Mouse (Mus musculus) stomach, embryonic 14.5 days (tissue): ENCODE results near the gene Bglap3. TPM values are rescaled to one million over a fixed set of nuclear protein-coding genes. Genes with fewer than 3 reads are reported as not detected.
"Not testable (repeated sequence)": the region's sequence is repeated elsewhere in the genome, so short reads cannot be mapped to it uniquely, and the experiment has no call there.

Experiments
- ATAC-seq: fragments of 200-750 bp; cut with Nextera tagmentation; 2 replicates; pipeline ENCODE4 v1.8.0; 2017; ENCODE audit warnings: low read depth, moderate TSS enrichment; ENCODE audit not compliant: insufficient number of reproducible peaks, insufficient read depth, low FRiP score
- H3K27ac ChIP-seq: fragments of 300-500 bp; sonication (generic); 2 replicates; pipeline ENCODE4 v1.5.1; 2014; ENCODE audit warnings: mild to moderate bottlenecking, low read length, moderate library complexity, mixed read lengths
- H3K27me3 ChIP-seq: fragments of 300-500 bp; sonication (generic); 2 replicates; pipeline ENCODE4 v1.6.1; 2014; ENCODE audit warnings: low read length, control low read depth, mixed read lengths; ENCODE audit not compliant: control insufficient read depth, insufficient read depth
- H3K36me3 ChIP-seq: fragments of 300-500 bp; sonication (generic); 2 replicates; pipeline ENCODE4 v1.6.1; 2014; ENCODE audit warnings: mild to moderate bottlenecking, control low read depth, low read length, moderate library complexity, mixed read lengths; ENCODE audit not compliant: control insufficient read depth, insufficient read depth
- H3K4me1 ChIP-seq: fragments of 300-500 bp; sonication (generic); 2 replicates; pipeline ENCODE4 v1.6.1; 2014; ENCODE audit warnings: low read length, control low read depth, mixed read lengths; ENCODE audit not compliant: control insufficient read depth, insufficient read depth
- H3K4me2 ChIP-seq: fragments of 300-500 bp; sonication (generic); replicated peaks from 2 replicates; pipeline ENCODE4 v1.6.1; 2014; ENCODE audit warnings: low read depth, low read length, control low read depth
- H3K4me3 ChIP-seq: fragments of 300-500 bp; sonication (generic); 2 replicates; pipeline ENCODE4 v1.5.1; 2014; ENCODE audit warnings: low read depth, low read length, control low read depth
- H3K9ac ChIP-seq: fragments of 300-500 bp; sonication (generic); replicated peaks from 2 replicates; pipeline ENCODE4 v1.6.1; 2014; ENCODE audit warnings: low read depth, mild to moderate bottlenecking, control low read depth, low read length, moderate library complexity, mixed read lengths
- H3K9me3 ChIP-seq: fragments of 300-500 bp; sonication (generic); 2 replicates; pipeline ENCODE4 v1.6.1; 2016; ENCODE audit warnings: low read depth, low read length, control low read depth; ENCODE audit not compliant: control insufficient read depth
- WGBS: fragments of 180-500 bp; shearing (Covaris S2); extraction: QIAGEN DNeasy Blood & Tissue Kit; methylation state at CpG from one replicate; pipeline ENCODE4 v1.1.7; 2014; 5-methylcytosine and 5-hydroxymethylcytosine counted together
- polyA plus RNA-seq: library from polyadenylated mRNA; unstranded; fragments of >200 nt; fragmentation: Nextera tagmentation; extraction: Ambion mirVana; gene quantifications from 2 replicates; pipeline ENCODE4 v1.2.1, GENCODE M21; 2014

Gene Bglap3
- polyA plus RNA-seq, 1 experiment from 2014 or later, result not detected

GRCm38 (mm10) chr3:88367517-88367916 is 5.0 kb downstream of the Bglap3 start:
- 39% methylated on average over 3 of the region's 7 CpGs for WGBS
- H3K4me3 ChIP-seq, H3K4me1 ChIP-seq, H3K4me2 ChIP-seq, ATAC-seq, H3K9me3 ChIP-seq, H3K27ac ChIP-seq, H3K27me3 ChIP-seq, H3K36me3 ChIP-seq, H3K9ac ChIP-seq: not testable (repeated sequence)

- peak; percentile 83 for ATAC-seq
- H3K4me2 ChIP-seq, result peak overlapping the region; percentile 36; the same call in 1 of the 2 replicates
- WGBS, result 6% methylated on average over 17 of the region's 22 CpGs
- H3K36me3 ChIP-seq, H3K27ac ChIP-seq, H3K4me3 ChIP-seq, H3K9ac ChIP-seq, H3K4me1 ChIP-seq, H3K9me3 ChIP-seq, H3K27me3 ChIP-seq: not testable (repeated sequence)
These were observed 5.6 kb downstream of the Bglap3 start for GRCm38 (mm10) chr3:88366830-88367428.

DNA sequence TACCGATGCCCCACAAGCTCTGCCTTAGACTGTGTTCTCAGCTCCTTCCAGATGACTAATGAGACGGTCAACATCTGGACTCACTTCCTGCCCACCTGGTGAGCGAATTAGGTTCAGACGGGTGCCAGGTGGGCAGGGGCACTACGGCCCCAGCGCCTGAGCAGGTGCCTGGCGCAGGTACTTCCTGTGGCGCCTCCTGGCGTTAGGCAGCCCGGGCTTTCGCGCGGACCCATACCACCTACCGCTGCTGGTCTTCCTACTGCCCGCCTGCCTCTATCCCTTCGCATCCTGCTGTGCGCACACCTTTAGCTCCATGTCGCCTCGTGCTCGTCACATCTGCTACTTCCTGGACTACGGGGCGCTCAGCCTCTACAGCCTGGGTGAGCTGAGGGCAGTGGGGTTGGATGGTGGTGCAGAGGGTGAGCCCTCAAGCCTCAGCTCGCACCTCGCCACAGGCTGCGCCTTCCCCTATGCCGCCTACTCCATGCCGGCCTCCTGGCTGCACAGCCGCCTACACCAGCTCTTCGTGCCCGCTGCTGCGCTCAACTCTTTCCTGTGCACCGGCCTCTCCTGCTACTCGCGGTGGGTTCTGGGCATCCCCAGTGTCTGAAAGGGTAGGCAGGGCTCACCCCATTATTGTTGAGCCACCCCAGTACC is 6.7 kb downstream of the Bglap3 start:
- no peak for ATAC-seq
- peaks cover 6% of the 10 kb centered on the region; the same call in 1 of the 2 replicates for H3K27me3 ChIP-seq
- peaks cover 6% of the 10 kb centered on the region; the same call in 1 of the 2 replicates for H3K4me1 ChIP-seq
- H3K27ac ChIP-seq, result no peak overlapping the region
- peaks cover 18% of the 10 kb centered on the region for H3K36me3 ChIP-seq
- H3K4me3 ChIP-seq, result no peak overlapping the region
- H3K9ac ChIP-seq, result no peak overlapping the region
- WGBS, result 40% methylated on average over 34 of the region's 34 CpGs
- no peak overlapping the region for H3K4me2 ChIP-seq
- peaks cover 4% of the 10 kb centered on the region; the same call in 1 of the 2 replicates for H3K9me3 ChIP-seq

DNA sequence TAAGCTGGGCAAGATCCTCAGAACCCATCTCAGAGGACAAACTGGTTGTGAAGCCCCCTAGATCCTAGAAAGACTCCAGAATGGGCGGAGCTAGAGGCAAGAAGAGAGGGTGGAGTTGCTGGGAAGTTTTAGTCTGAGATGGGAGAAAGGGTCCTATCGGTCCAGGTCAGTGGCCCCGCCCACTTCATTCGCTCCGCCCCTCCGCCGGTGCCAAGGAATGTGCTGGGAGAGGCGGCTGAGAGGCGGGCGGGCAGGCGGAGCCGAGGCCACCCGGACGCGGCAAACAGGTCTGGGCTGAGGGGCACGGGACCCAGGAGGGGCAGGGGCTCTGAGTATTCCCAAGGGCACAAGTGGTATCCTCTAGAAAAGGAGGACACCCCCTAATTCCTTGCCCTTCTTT is 8.2 kb downstream of the Bglap3 start, which contains the start of gene Paqr6:
TSS of gene Paqr6 (plus strand) at position 248 of the 400 bp plus-strand sequence.
- Histone ChIP-seq H3K27ac (peak within 1 kb of the TSS; percentile 33; the same call in 1 of the 2 replicates), H3K36me3 (peaks cover 29% of the 10 kb centered on the region), H3K27me3 (peaks cover 6% of the 10 kb centered on the region; the same call in 1 of the 2 replicates), H3K9me3 (no peaks in the 10 kb centered on the region), H3K9ac (no peak within 1 kb of the TSS; the same call in 1 of the 2 replicates), H3K4me1 (peaks cover 6% of the 10 kb centered on the region; the same call in 1 of the 2 replicates), H3K4me3 (peak within 1 kb of the TSS; percentile 8; the same call in 1 of the 2 replicates), H3K4me2 (peak within 1 kb of the TSS; percentile 30)
- ATAC-seq, result peak; percentile 35; the same call in 1 of the 2 replicates
- WGBS, result 4% methylated on average over 16 of the region's 16 CpGs

GRCm38 (mm10) chr3:88363700-88364099 is 8.8 kb downstream of the Bglap3 start:
- Histone ChIP-seq H3K27me3 (peaks cover 6% of the 10 kb centered on the region; the same call in 1 of the 2 replicates), H3K4me3 (no peak overlapping the region), H3K4me2 (no peak overlapping the region), H3K9me3 (no peaks in the 10 kb centered on the region), H3K9ac (no peak overlapping the region; the same call in 1 of the 2 replicates), H3K27ac (peak overlapping the region; percentile 33; the same call in 1 of the 2 replicates), H3K36me3 (peaks cover 35% of the 10 kb centered on the region), H3K4me1 (peaks cover 6% of the 10 kb centered on the region; the same call in 1 of the 2 replicates)
- WGBS, result 44% methylated on average over 4 of the region's 4 CpGs
- ATAC-seq, result peak; percentile 54; the same call in 1 of the 2 replicates

GRCm38 (mm10) chr3:88361612-88362313 is 10.8 kb downstream of the Bglap3 start:
- H3K4me3 ChIP-seq, result no peak overlapping the region
- peaks cover 53% of the 10 kb centered on the region for H3K36me3 ChIP-seq
- 88% methylated on average over 2 of the region's 2 CpGs for WGBS
- H3K9ac ChIP-seq, result no peak overlapping the region
- no peak for ATAC-seq
- no peak overlapping the region for H3K4me2 ChIP-seq
- H3K4me1 ChIP-seq, result peaks cover 6% of the 10 kb centered on the region; the same call in 1 of the 2 replicates
- H3K9me3 ChIP-seq, result no peaks in the 10 kb centered on the region
- no peak overlapping the region for H3K27ac ChIP-seq
- peaks cover 6% of the 10 kb centered on the region; the same call in 1 of the 2 replicates for H3K27me3 ChIP-seq

DNA sequence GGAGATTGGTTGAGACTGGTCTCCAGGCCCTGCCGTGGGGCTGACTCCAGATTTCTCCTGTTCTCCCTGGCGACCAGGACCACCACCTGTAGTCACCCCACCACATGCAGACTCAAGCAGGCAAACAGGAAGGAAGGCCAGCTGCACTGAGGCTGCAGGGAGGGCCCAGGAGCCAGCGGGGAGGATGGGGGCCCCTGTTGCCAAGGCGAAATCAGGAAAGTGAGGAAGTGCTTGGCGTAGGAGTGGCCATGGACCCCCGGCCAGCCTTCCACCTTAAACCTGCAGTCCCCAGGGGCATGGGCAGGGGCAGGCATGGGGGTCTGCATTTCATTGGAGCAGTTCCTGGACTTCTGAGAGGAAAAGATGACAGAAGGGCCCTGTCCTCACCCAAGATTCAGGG is 11.4 kb downstream of the Bglap3 start:
- no peak overlapping the region for H3K27ac ChIP-seq
- H3K36me3 ChIP-seq, result peaks cover 58% of the 10 kb centered on the region
- no peak for ATAC-seq
- H3K27me3 ChIP-seq, result peaks cover 6% of the 10 kb centered on the region; the same call in 1 of the 2 replicates
- no peaks in the 10 kb centered on the region for H3K9me3 ChIP-seq
- H3K4me3 ChIP-seq, result no peak overlapping the region
- H3K4me2 ChIP-seq, result no peak overlapping the region
- no peak overlapping the region for H3K9ac ChIP-seq
- 74% methylated on average over 6 of the region's 6 CpGs for WGBS
- peaks cover 6% of the 10 kb centered on the region; the same call in 1 of the 2 replicates for H3K4me1 ChIP-seq

GRCm38 (mm10) chr3:88359989-88360388 is 12.6 kb downstream of the Bglap3 start:
- peak overlapping the region; percentile 11; the same call in 1 of the 2 replicates for H3K27ac ChIP-seq
- H3K9ac ChIP-seq, result no peak overlapping the region
- peaks cover 6% of the 10 kb centered on the region; the same call in 1 of the 2 replicates for H3K4me1 ChIP-seq
- WGBS, result 69% methylated on average over 3 of the region's 3 CpGs
- H3K4me3 ChIP-seq, result no peak overlapping the region
- no peaks in the 10 kb centered on the region for H3K27me3 ChIP-seq
- H3K4me2 ChIP-seq, result no peak overlapping the region
- H3K9me3 ChIP-seq, result no peaks in the 10 kb centered on the region
- H3K36me3 ChIP-seq, result peaks cover 69% of the 10 kb centered on the region
- ATAC-seq, result no peak
